9 mouse cellular contexts compared by ENCODE assay signal in genomic region chr13:55483593-55483992, GRCm38 (mm10). TPM values are rescaled to one million over a fixed set of nuclear protein-coding genes. Genes with fewer than 3 reads are reported as not detected.
DNase-seq lines count a peak whose midpoint lies in the region; ATAC-seq and TF ChIP-seq lines count a peak whose summit lies in the region.
"Had no signal": no experiment of that assay in that cellular context is flagged by ENCODE, and none has a peak within 500 bp of the region (broad histone marks: within the 10 kb centered on the region; RNA-seq: fewer than 3 reads in every experiment).

No protein-coding gene starts in this region.

- peaks cover 36% of the 10 kb centered on the region for H3K36me3 ChIP-seq in heart, embryonic 13.5 days
- peaks cover 50% of the 10 kb centered on the region for H3K36me3 ChIP-seq in embryonic facial prominence, embryonic 13.5 days
- 0 out of 2 replicates have a peak, but pooled peaks cover 9% of the 10 kb centered on the region for H3K36me3 ChIP-seq in intestine, embryonic 15.5 days
- no peaks in the 10 kb centered on the region for H3K36me3 ChIP-seq in stomach, postnatal 0 days (ENCODE audit: control insufficient read depth, insufficient read depth, low read length)

- TF ChIP-seq CTCF in stomach, postnatal 0 days (IDR thresholded peaks at IDR 0.05; ENCODE audit: low read depth), result no peak

- H3K9ac ChIP-seq in heart, embryonic 13.5 days, result peak overlapping the region; percentile 45; the same call in 1 of the 2 replicates
- peak overlapping the region; percentile 51 for H3K9ac ChIP-seq in embryonic facial prominence, embryonic 13.5 days
- H3K9ac ChIP-seq in intestine, embryonic 15.5 days, result no peak overlapping the region
- 0 out of 2 replicates have a peak overlapping the region, but pooled peaks have one; percentile 27 for H3K9ac ChIP-seq in stomach, postnatal 0 days (ENCODE audit: low read length)

- no peak for ATAC-seq in heart, embryonic 13.5 days (ENCODE audit: extremely low read depth, insufficient number of reproducible peaks, low FRiP score, low TSS enrichment)
- ATAC-seq in embryonic facial prominence, embryonic 13.5 days (ENCODE audit: insufficient number of reproducible peaks, insufficient read depth, low FRiP score, low TSS enrichment, low read depth), result no peak
- ATAC-seq in intestine, embryonic 15.5 days, result no peak
- ATAC-seq in stomach, postnatal 0 days (ENCODE audit: low FRiP score, low TSS enrichment), result no peak

- H3K9me3 ChIP-seq in heart, embryonic 13.5 days, result no peaks in the 10 kb centered on the region
- no peaks in the 10 kb centered on the region for H3K9me3 ChIP-seq in embryonic facial prominence, embryonic 13.5 days
- H3K9me3 ChIP-seq in intestine, embryonic 15.5 days, result no peaks in the 10 kb centered on the region
- no peaks in the 10 kb centered on the region for H3K9me3 ChIP-seq in stomach, postnatal 0 days (ENCODE audit: control insufficient read depth, low read length)

- TF ChIP-seq EP300 in stomach, postnatal 0 days (optimal IDR thresholded peaks at IDR 0.05), result no peak

- intact Hi-C loops in heart, postnatal 14 days (cut with DNase I), result no loop called here

- no peak for DNase-seq in heart, postnatal 14 days
- DNase-seq in mesoderm, embryonic 11.5 days (ENCODE audit: low read depth, low spot score), result peak; percentile 79
- DNase-seq in stomach, postnatal 0 days (ENCODE audit: low spot score), result no peak
- DNase-seq in ovary, postnatal 14 days (ENCODE audit: low spot score), result no peak
- DNase-seq in gastrocnemius, postnatal 4 days (ENCODE audit: low spot score in 2 of 2), result no peak

- peaks cover 65% of the 10 kb centered on the region for H3K4me1 ChIP-seq in heart, embryonic 13.5 days
- H3K4me1 ChIP-seq in embryonic facial prominence, embryonic 13.5 days, result peaks cover 42% of the 10 kb centered on the region
- peaks cover 57% of the 10 kb centered on the region for H3K4me1 ChIP-seq in intestine, embryonic 15.5 days (replicated peaks)
- 0 out of 2 replicates have a peak, but pooled peaks cover 3% of the 10 kb centered on the region for H3K4me1 ChIP-seq in stomach, postnatal 0 days (replicated peaks; ENCODE audit: control insufficient read depth, insufficient read depth)

- peaks cover 92% of the 10 kb centered on the region for H3K27me3 ChIP-seq in heart, embryonic 13.5 days (replicated peaks)
- no peaks in the 10 kb centered on the region for H3K27me3 ChIP-seq in embryonic facial prominence, embryonic 13.5 days
- H3K27me3 ChIP-seq in intestine, embryonic 15.5 days (replicated peaks), result no peaks in the 10 kb centered on the region
- H3K27me3 ChIP-seq in stomach, postnatal 0 days (ENCODE audit: control insufficient read depth, insufficient read depth, low read length), result no peaks in the 10 kb centered on the region

- 48% methylated on average over 15 of the region's 15 CpGs for WGBS in heart, embryonic 13.5 days
- 42% methylated on average over 15 of the region's 15 CpGs for WGBS in embryonic facial prominence, embryonic 13.5 days
- WGBS in intestine, embryonic 15.5 days, result 47% methylated on average over 15 of the region's 15 CpGs
- WGBS in stomach, postnatal 0 days, result 57% methylated on average over 15 of the region's 15 CpGs

- H3K27ac ChIP-seq in heart, embryonic 13.5 days (replicated peaks), result peak overlapping the region; percentile 54
- no peak overlapping the region for H3K27ac ChIP-seq in embryonic facial prominence, embryonic 13.5 days
- peak overlapping the region; percentile 60 for H3K27ac ChIP-seq in intestine, embryonic 15.5 days
- no peak overlapping the region for H3K27ac ChIP-seq in stomach, postnatal 0 days (replicated peaks)

- peak overlapping the region; percentile 22 for H3K4me2 ChIP-seq in heart, embryonic 13.5 days
- peak overlapping the region; percentile 94 for H3K4me2 ChIP-seq in embryonic facial prominence, embryonic 13.5 days
- peak overlapping the region; percentile 34 for H3K4me2 ChIP-seq in intestine, embryonic 15.5 days (replicated peaks)
- H3K4me2 ChIP-seq in stomach, postnatal 0 days (replicated peaks; ENCODE audit: low read depth), result no peak overlapping the region

- no peak overlapping the region for H3K4me3 ChIP-seq in heart, embryonic 13.5 days
- no peak overlapping the region for H3K4me3 ChIP-seq in embryonic facial prominence, embryonic 13.5 days
- no peak overlapping the region for H3K4me3 ChIP-seq in intestine, embryonic 15.5 days (replicated peaks)
- no peak overlapping the region for H3K4me3 ChIP-seq in stomach, postnatal 0 days (ENCODE audit: low read depth, low read length)
- H3K4me3 ChIP-seq: erythroblast, embryonic 14.5 days had no signal

RNA-seq across cellular contexts. Expression of gene Dbn1, which starts 4.3 kb away (rescaled TPM):
- 83.8 and 84.9 TPM in 2 replicates for polyA plus RNA-seq in heart, embryonic 13.5 days (2015; fragmentation: Nextera tagmentation; extraction: Ambion mirVana)
- 10 to 100 TPM; 27.0 to 27.3 TPM for total RNA-seq in heart, postnatal 14 days (2021)
- polyA plus RNA-seq in embryonic facial prominence, embryonic 13.5 days (2015; fragmentation: Nextera tagmentation; extraction: Ambion mirVana), result 275 and 276 TPM in 2 replicates
- polyA plus RNA-seq in intestine, embryonic 15.5 days (2015; fragmentation: Nextera tagmentation; extraction: Ambion mirVana), result 103 and 109 TPM in 2 replicates
- 39.3 and 40.4 TPM in 2 replicates for polyA plus RNA-seq in stomach, postnatal 0 days (2015; fragmentation: Nextera tagmentation; extraction: Ambion mirVana)
- 100 to 1,000 TPM; 127 to 147 TPM for total RNA-seq in gastrocnemius, postnatal 4 days (2021)

RNA-seq across cellular contexts. Expression of gene Prr7, which starts 19.5 kb away (rescaled TPM):
- polyA plus RNA-seq in heart, embryonic 13.5 days (2015; fragmentation: Nextera tagmentation; extraction: Ambion mirVana), result not detected in 2 replicates
- 1 to 10 TPM in 1 of 2 experiments, under 1 TPM in 1; 0.81 to 1.6 TPM for total RNA-seq in heart, postnatal 14 days (2021)
- polyA plus RNA-seq in embryonic facial prominence, embryonic 13.5 days (2015; fragmentation: Nextera tagmentation; extraction: Ambion mirVana), result 0.96 and 1.2 TPM in 2 replicates
- 0.24 and 0.28 TPM in 2 replicates for polyA plus RNA-seq in intestine, embryonic 15.5 days (2015; fragmentation: Nextera tagmentation; extraction: Ambion mirVana)
- 0.13 and 0.28 TPM in 2 replicates for polyA plus RNA-seq in stomach, postnatal 0 days (2015; fragmentation: Nextera tagmentation; extraction: Ambion mirVana)
- total RNA-seq in gastrocnemius, postnatal 4 days (2021), result 1 to 10 TPM; 4.3 to 4.7 TPM

RNA-seq across cellular contexts. Expression of gene Pdlim7, which starts 29.9 kb away (rescaled TPM):
- 402 and 437 TPM in 2 replicates for polyA plus RNA-seq in heart, embryonic 13.5 days (2015; fragmentation: Nextera tagmentation; extraction: Ambion mirVana)
- 10 to 100 TPM; 52.3 to 56.6 TPM for total RNA-seq in heart, postnatal 14 days (2021)
- polyA plus RNA-seq in embryonic facial prominence, embryonic 13.5 days (2015; fragmentation: Nextera tagmentation; extraction: Ambion mirVana), result 105 and 119 TPM in 2 replicates
- polyA plus RNA-seq in intestine, embryonic 15.5 days (2015; fragmentation: Nextera tagmentation; extraction: Ambion mirVana), result 187 and 195 TPM in 2 replicates
- polyA plus RNA-seq in stomach, postnatal 0 days (2015; fragmentation: Nextera tagmentation; extraction: Ambion mirVana), result 174 and 193 TPM in 2 replicates
- 100 to 1,000 TPM; 304 to 308 TPM for total RNA-seq in gastrocnemius, postnatal 4 days (2021)

RNA-seq across cellular contexts. Expression of gene Grk6, which starts 38.7 kb away (rescaled TPM):
- 16.7 and 17.7 TPM in 2 replicates for polyA plus RNA-seq in heart, embryonic 13.5 days (2015; fragmentation: Nextera tagmentation; extraction: Ambion mirVana)
- total RNA-seq in heart, postnatal 14 days (2021), result 10 to 100 TPM; 24.3 to 27.2 TPM
- polyA plus RNA-seq in embryonic facial prominence, embryonic 13.5 days (2015; fragmentation: Nextera tagmentation; extraction: Ambion mirVana), result 36.4 and 45.3 TPM in 2 replicates
- 38.3 and 38.7 TPM in 2 replicates for polyA plus RNA-seq in intestine, embryonic 15.5 days (2015; fragmentation: Nextera tagmentation; extraction: Ambion mirVana)
- 17.7 and 19.0 TPM in 2 replicates for polyA plus RNA-seq in stomach, postnatal 0 days (2015; fragmentation: Nextera tagmentation; extraction: Ambion mirVana)
- total RNA-seq in gastrocnemius, postnatal 4 days (2021), result 10 to 100 TPM; 32.9 TPM

RNA-seq across cellular contexts. Expression of gene Dok3, which starts 45.5 kb away (rescaled TPM):
- 1.1 and 1.2 TPM in 2 replicates for polyA plus RNA-seq in heart, embryonic 13.5 days (2015; fragmentation: Nextera tagmentation; extraction: Ambion mirVana)
- total RNA-seq in heart, postnatal 14 days (2021), result 1 to 10 TPM; 1.9 to 2.3 TPM
- polyA plus RNA-seq in embryonic facial prominence, embryonic 13.5 days (2015; fragmentation: Nextera tagmentation; extraction: Ambion mirVana), result 2.3 and 2.8 TPM in 2 replicates
- 3.1 and 3.6 TPM in 2 replicates for polyA plus RNA-seq in intestine, embryonic 15.5 days (2015; fragmentation: Nextera tagmentation; extraction: Ambion mirVana)
- polyA plus RNA-seq in stomach, postnatal 0 days (2015; fragmentation: Nextera tagmentation; extraction: Ambion mirVana), result 1.0 and 1.3 TPM in 2 replicates
- 1 to 10 TPM; 3.1 to 3.3 TPM for total RNA-seq in gastrocnemius, postnatal 4 days (2021)

Comparison
In these comparisons a context has a peak if more than half of its experiments do, and no peak if none do; other contexts are left out.
1. H3K27ac ChIP-seq: peak in heart, embryonic 13.5 days (single experiment) and intestine, embryonic 15.5 days (single experiment); none in embryonic facial prominence, embryonic 13.5 days (single experiment) and stomach, postnatal 0 days (single experiment).